Mouse (Mus musculus): Measurements from ENCODE around the gene Dbh. TPM values are rescaled to one million over a fixed set of nuclear protein-coding genes. Genes with fewer than 3 reads are reported as not detected.

The Dbh gene
- polyA plus RNA-seq (2012; rRNA removed), result 0.48 and 0.60 TPM in 2 replicates

GRCm38 (mm10) chr2:27164796-27165590 is at the start of gene Dbh:
Dbh (plus strand) TSS chr2:27165233.

GRCm38 (mm10) chr2:27141950-27142693 is 22.9 kb upstream of the Dbh start, which contains the start of gene Fam163b:
Fam163b (minus strand) TSS chr2:27142491.

Other genes starting within 250 kb of the Dbh start
- gene Surf2, start 248.9 kb upstream of the Dbh start, polyA plus RNA-seq (2012; rRNA removed), result 7.5 and 11.6 TPM in 2 replicates
- gene Surf1, start 248.7 kb upstream of the Dbh start, polyA plus RNA-seq (2012; rRNA removed), result 23.8 and 33.8 TPM in 2 replicates
- 98.7 and 211 TPM in 2 replicates for gene Surf4, start 231.3 kb upstream of the Dbh start, polyA plus RNA-seq (2012; rRNA removed)
- not detected in 2 replicates for gene Stkld1, start 231.2 kb upstream of the Dbh start, polyA plus RNA-seq (2012; rRNA removed)
- 6.8 and 7.4 TPM in 2 replicates for gene Rexo4, start 200.8 kb upstream of the Dbh start, polyA plus RNA-seq (2012; rRNA removed)
- gene Adamts13, start 191.8 kb upstream of the Dbh start, polyA plus RNA-seq (2012; rRNA removed), result 0.04 and 0.15 TPM in 2 replicates
- gene Cacfd1, start 155.3 kb upstream of the Dbh start, polyA plus RNA-seq (2012; rRNA removed), result 40.8 and 44.4 TPM in 2 replicates
- gene Slc2a6, start 137.2 kb upstream of the Dbh start, polyA plus RNA-seq (2012; rRNA removed), result 3.8 and 4.3 TPM in 2 replicates
- not detected in 2 replicates for gene Mymk, start 93.1 kb upstream of the Dbh start, polyA plus RNA-seq (2012; rRNA removed)
- gene Adamtsl2, start 85.9 kb upstream of the Dbh start, polyA plus RNA-seq (2012; rRNA removed), result 2.6 and 2.7 TPM in 2 replicates
- 0.02 TPM in 1 of 2 replicates, not detected in the other for gene Fam163b, start 22.7 kb upstream of the Dbh start, polyA plus RNA-seq (2012; rRNA removed)
- gene Sardh, start 83.1 kb downstream of the Dbh start, polyA plus RNA-seq (2012; rRNA removed), result 5.3 and 7.0 TPM in 2 replicates

Data from stomach, adult 2 months (tissue).